Mouse (Mus musculus) thymus, adult 2 months (tissue): ENCODE measurements at regions not wholly inside any gene's neighbourhood (a gene's known extent, or its start where the extent isn't known, plus 50 kb on each side); places are given as distances from the start of the nearest gene placed in this dataset.

Experiments used
- CTCF ChIP-seq: fragments of 200-500 bp; IDR thresholded peaks from 2 replicates; pipeline ENCODE4 v1.5.1; 2012; ENCODE audit warnings: mild to moderate bottlenecking, control low read depth, low read length, moderate library complexity, borderline replicate concordance; ENCODE audit not compliant: control insufficient read depth, poor library complexity, insufficient read depth; ENCODE audit errors: extremely low read depth
- POLR2A ChIP-seq: fragments of 200-500 bp; IDR thresholded peaks from 2 replicates; pipeline ENCODE4 v1.6.1; 2012; ENCODE audit warnings: mild to moderate bottlenecking, low read length, control low read depth, moderate library complexity; ENCODE audit not compliant: control insufficient read depth, poor library complexity, insufficient read depth; ENCODE audit errors: extremely low read depth

DNA sequence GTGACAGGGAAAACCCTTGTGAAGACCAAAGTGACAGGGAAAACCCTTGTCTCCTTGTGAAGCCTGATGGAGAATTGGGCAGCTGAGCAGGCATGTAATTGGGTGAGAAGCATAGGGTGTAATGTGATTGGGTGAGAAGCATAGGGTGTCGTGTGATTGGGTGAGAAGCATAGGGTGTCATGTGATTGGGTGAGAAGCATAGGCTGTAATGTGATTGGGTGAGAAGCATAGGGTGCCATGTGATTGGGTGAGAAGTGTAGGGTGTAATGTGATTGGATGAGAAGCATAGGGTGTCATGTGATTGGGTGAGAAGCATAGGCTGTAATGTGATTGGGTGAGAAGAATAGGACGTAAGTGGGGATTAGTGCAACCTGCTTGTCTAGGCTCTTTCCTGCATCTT is 67.5 kb downstream of the Enc1 start:
- no peak for TF ChIP-seq CTCF
- TF ChIP-seq POLR2A = no peak
